Mouse (Mus musculus) right cerebral cortex, postnatal 25 days (tissue): ENCODE measurements at regions not wholly inside any gene's neighbourhood (a gene's known extent, or its start where the extent isn't known, plus 50 kb on each side); places are given as distances from the start of the nearest gene placed in this dataset.

ENCODE experiments used
- DNase-seq: peaks from one replicate; pipeline ENCODE4 v3.0.0; 2022

GRCm38 (mm10) chr3:34869911-34870310, 219.7 kb downstream of the Sox2 start:
- DNase-seq, result no peak

GRCm38 (mm10) chr3:34885137-34885536, 234.9 kb downstream of the Sox2 start:
- no peak for DNase-seq

DNA sequence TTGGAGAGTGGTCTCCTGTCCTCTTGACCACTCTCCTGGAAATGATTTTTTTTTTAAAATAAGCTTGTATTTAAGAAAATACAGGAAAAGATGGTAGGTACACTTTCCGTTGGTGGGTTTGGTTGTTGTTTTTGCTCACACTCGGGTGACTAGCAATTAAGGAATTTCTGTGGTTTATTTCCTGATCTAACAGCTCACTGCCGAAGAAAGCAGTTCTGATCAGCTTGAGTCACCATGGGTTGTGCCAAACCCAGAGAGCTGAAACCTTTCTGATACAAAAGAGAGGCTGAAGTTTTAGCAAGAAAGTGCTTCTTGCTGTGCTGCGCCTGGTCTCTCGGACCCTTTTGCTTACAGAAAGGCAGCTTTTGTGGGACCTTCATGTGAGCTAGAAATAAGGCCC, 243.2 kb downstream of the Sox2 start:
- no peak for DNase-seq

- no peak for DNase-seq
Observed at GRCm38 (mm10) chr3:34903106-34903505, 252.9 kb downstream of the Sox2 start.

GRCm38 (mm10) chr3:34908489-34908888, 258.3 kb downstream of the Sox2 start:
- no peak for DNase-seq

GRCm38 (mm10) chr3:34909350-34909749, 259.1 kb downstream of the Sox2 start:
- DNase-seq, result no peak

- no peak for DNase-seq
Observed at GRCm38 (mm10) chr3:34918326-34918932, 268.2 kb downstream of the Sox2 start.

- DNase-seq, result no peak
Observed at GRCm38 (mm10) chr3:34920497-34920896, 270.3 kb downstream of the Sox2 start.

- no peak for DNase-seq
Observed at GRCm38 (mm10) chr3:34949867-34950266, 299.7 kb downstream of the Sox2 start.

GRCm38 (mm10) chr3:34956183-34956582, 306.0 kb downstream of the Sox2 start:
- DNase-seq, result no peak

DNA sequence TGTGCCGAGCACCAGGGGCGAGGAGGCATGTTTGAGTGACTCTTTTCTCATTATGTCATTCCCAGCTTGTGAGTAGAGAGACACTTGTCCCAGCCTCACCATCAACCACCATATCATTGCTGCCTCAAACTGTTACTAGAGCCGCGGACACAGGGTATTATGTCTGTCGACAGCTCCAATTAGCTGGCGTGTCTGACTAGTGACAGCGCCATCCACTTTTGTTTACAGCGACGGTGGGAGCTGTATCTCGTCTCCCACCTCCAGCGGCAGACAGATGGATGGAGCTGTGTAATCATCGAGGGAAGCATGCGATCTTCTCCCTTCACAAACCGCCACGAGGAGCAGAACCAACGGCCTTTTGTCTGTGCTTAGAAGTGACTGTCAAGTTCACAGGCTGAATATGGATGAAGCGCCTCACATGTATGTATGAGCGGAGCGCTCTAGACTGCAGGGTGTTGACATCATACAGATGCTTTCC, 308.9 kb downstream of the Sox2 start:
- no peak for DNase-seq

DNA sequence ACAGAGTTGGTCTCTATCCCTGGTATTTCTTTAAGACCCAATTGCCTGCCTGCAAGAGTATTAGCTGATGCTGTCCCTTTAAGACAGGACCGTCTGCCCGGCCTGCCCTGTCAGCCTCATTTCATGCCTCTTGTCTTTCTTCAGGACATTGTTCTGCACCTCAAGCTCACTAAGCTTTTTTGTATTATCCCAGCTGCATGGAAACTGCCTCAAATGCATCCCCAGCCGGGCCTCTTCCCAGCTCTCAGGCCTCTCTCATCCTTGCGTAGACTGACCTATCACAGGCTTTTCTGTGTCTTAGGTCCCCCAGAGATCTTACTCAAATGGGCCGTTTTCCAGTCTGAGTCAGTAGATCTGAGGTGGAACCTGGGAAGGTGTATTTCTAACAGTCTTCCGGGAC, 316.2 kb downstream of the Sox2 start:
- no peak for DNase-seq

DNA sequence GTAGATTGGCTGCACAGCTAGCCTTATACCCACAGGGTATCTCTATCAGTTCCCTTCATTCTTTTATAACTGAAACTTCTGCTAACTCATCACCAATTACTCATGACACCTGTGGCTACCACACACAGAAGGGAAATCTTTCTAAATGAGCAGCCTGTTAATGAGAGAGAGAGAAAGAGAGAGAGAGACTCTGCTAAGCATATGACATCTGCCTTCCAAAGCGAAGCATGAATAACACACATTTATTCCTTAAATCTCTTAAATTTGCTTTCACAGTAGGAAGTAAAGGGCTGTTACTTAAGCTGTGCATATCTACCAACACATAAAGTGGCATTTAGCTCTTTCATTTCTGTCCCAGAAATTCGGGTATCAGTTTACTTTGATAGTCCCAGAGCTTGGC, 317.7 kb downstream of the Sox2 start:
- DNase-seq, result no peak

DNA sequence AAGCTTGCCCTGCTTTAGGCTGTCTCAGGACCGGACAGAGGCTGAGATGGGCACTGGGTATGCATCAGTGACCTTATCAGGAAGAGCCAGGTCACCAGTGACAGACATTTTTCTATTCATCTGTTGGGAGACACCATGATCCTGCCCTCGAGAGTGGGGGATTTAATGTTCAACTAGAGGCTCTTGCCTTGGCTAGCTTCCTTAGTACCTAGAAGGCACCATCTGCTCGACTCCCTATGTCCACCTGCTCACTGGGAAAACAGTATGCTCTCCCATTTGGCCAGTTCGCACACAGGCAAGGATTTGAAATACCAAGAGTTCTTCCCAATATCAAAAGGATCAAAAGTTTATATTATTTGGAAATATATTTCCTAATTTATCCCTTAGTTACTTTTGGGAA, 321.3 kb downstream of the Sox2 start:
- no peak for DNase-seq

DNA sequence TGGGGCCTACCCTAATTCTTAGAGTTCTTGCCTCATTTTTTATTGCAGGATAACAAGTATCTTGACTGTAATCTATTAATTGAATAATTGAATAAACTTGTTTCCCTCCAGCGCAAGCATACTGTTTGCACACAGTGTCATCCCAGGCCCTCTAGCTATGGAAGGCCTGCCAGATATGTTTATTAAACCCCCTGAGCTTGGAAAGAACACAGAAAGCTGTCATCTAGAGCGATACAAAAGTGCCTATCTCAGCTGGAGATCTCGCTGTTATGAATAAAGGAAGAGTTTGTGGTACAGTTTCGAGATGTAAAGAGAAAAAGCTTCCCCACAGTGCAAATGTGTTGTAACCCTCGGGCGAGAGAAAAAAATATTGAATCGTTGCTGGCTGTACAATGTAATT, 324.2 kb downstream of the Sox2 start:
- DNase-seq, result no peak
